Mouse (Mus musculus): ENCODE measurements around the gene Pmepa1.
A peak's percentile ranks its signal among the peaks of the same experiment; 100 is the strongest.

Gene Pmepa1

DNA sequence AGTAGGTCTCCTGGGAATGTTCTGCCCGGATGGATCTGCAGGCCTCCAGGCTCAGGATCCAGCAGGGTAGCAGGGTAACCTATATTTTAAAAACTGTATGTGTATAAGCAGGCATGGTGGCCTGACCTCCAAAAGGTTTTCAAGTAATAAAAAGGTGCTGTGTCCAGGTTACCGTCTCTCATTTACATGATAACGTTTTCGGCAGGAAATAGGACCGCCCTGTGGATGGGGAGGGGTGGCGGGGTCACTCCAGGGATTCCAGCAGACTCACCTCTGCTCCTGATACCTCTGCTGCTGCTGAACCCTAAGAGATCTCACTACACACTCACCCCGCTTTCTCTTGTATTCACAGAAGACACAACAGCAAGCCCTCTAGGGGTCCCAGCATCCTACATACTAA lies 50.4 kb downstream of the Pmepa1 start:
- no peak for DNase-seq (ENCODE audit: low spot score in 2 of 2)

- DNase-seq (ENCODE audit: low spot score in 2 of 2), result no peak
These were observed 51.5 kb downstream of the Pmepa1 start for GRCm38 (mm10) chr2:173224832-173225231.

DNA sequence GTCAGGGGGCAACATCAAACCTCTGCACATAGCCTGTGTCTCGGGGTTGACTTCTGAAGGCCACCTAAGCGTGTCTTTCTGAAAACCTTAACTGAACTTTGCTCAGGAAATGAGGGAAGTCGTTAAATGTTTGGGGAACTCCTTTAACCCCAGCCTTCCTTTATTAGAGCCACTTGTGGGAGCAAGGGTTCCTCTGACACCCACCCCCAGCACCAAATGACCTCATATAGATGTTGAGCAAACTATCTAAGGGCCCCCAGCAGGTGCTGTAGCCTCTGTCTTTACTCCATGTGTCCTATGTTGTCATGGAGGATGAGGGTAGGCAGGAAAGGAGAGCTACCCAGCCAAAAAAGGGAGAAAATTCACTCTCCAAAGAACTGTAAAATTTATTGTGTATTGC lies 52.2 kb downstream of the Pmepa1 start:
- no peak for DNase-seq (ENCODE audit: low spot score in 2 of 2)

DNA sequence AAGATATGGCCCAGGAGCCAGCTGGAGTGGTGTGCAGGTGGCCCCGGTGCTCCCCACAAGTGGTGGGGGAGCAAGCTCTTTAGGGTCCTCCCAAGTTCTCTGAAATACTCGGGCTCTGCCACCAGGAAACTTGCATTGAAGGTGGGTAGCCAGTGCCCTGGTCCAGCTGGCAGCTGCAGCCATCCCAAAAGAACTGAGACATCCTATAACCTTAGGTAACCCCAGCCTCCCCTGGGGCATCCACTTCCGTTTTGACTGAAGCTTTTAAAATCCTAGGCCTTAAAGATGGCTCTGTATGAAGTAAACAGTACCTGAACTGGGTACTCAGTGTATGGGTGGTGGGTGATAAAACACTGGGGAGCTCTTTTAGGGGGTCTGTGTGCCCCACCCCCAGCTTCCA lies 52.8 kb downstream of the Pmepa1 start:
- no peak for DNase-seq (ENCODE audit: low spot score in 2 of 2)

GRCm38 (mm10) chr2:173220754-173221153 lies 55.6 kb downstream of the Pmepa1 start:
- DNase-seq (ENCODE audit: low spot score in 2 of 2), result peak in 1 of 2 experiments; percentile 8

GRCm38 (mm10) chr2:173219256-173219954 lies 56.9 kb downstream of the Pmepa1 start:
- DNase-seq (ENCODE audit: low spot score in 2 of 2), result peak in 1 of 2 experiments; percentile 19

GRCm38 (mm10) chr2:173218416-173219141 lies 57.8 kb downstream of the Pmepa1 start, which contains the start of gene Zbp1:
TSS of gene Zbp1 (minus strand) at chr2:173218923.
- DNase-seq (ENCODE audit: low spot score in 2 of 2), result peak in 1 of 2 experiments; percentile 13

DNA sequence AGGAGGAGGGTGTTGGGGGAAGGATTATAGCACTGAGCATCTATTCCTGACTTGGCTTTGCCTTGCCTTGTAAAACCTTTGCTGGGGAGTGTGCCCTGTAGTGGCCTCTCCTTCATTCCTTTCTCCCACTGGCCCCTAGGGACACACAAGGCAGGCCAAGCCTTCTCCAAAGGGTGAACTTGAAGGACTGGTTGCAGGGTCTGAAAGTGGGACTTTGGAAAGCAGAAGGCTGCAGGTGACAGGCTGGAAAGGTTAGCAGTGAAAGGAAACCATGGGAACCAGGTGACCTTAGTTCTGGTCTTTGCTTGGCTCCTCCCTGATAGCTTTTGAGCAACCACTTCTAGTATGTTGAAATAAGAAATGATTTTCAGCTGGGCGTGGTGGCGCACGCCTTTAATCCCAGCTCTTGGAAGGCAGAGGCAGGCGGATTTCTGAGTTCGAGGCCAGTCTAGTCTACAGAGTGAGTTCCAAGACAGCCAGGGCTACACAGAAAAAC lies 58.5 kb downstream of the Pmepa1 start:
- peak in 1 of 2 experiments; percentile 4 for DNase-seq (ENCODE audit: low spot score in 2 of 2)

DNA sequence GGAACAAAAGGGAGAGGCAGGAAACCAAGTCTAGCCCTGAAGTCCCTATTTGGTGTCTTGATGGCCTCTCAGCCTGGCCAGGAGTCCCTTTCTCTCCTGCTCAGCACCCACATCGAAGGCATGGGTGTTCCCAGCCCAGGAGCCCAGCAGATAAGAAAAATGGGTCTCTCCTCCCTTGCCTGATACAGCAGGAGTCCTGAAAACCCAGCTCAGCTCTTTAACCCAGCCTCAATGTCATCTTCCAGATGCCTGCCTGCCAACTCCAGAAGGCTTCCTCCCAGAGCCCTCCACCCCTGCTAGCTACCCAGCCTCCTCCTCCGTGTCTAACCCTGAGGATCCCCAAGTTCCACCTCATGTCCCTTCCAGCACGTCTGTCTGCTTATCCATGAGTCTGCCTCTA lies 59.1 kb downstream of the Pmepa1 start:
- peak in 1 of 2 experiments; percentile 15 for DNase-seq (ENCODE audit: low spot score in 2 of 2)

- DNase-seq (ENCODE audit: low spot score in 2 of 2), result peak in 1 of 2 experiments; percentile 4
These were observed 59.5 kb downstream of the Pmepa1 start for GRCm38 (mm10) chr2:173216840-173217239.

DNA sequence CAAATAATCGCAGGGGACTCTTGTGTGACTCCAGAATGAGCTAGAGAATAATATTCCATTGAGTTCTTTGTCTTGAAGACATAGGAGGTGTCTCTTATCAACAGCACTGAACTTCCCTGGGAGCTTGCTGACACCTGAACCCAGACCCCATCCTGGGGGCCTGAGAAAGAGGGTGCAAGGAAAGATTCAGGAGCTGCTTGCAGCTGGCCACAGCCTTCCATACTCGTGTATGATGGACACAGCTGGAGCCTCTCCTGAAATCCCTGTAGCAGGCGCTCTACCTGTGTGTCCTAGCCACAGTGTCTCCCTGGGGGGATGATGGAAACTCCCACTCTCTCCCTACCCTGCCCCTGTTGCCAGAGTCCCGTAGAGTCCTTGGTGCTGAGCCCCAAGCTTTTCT lies 64.1 kb downstream of the Pmepa1 start:
- no peak for DNase-seq (ENCODE audit: low spot score in 2 of 2)

DNA sequence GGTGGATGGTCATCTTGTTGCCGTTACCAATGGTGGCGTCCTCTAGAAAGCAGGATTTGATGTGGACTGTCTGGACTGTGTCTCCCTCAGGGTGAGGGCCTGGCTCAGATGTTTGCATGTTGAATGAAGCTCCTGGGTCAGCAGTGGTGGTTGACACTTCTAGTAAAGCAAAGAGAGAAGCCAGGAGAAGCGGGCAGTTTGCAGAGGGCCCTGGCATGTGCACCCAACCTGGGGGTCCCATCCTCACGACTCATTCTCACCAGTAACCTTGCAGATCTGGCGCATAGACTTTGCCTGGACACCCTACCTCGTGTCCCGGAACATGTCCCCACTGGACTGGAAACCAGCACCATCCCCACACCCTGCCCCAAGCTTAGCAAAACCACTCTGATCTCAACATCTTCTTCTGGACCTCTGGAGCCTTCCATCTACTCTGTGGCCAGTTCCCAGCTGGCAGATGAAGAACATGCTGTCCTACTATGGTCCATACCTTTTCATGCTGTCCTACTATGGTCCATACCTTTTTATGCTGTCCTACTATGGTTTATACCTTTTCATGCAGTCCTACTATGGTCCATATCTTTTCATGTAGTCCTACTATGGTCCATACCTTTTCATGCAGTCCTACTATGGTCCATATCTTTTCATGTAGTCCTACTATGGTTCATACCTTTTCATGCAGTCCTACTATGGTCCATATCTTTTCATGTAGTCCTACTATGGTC lies 67.1 kb downstream of the Pmepa1 start:
- DNase-seq (ENCODE audit: low spot score in 2 of 2), result no peak

GRCm38 (mm10) chr2:173207051-173207450 lies 69.3 kb downstream of the Pmepa1 start:
- DNase-seq (ENCODE audit: low spot score in 2 of 2), result no peak

GRCm38 (mm10) chr2:173205563-173206099 lies 70.7 kb downstream of the Pmepa1 start:
- DNase-seq (ENCODE audit: low spot score in 2 of 2), result peak in 1 of 2 experiments; percentile 15

- DNase-seq (ENCODE audit: low spot score in 2 of 2), result peak in 1 of 2 experiments; percentile 6
These were observed 71.7 kb downstream of the Pmepa1 start for GRCm38 (mm10) chr2:173204671-173205070.

- no peak for DNase-seq (ENCODE audit: low spot score in 2 of 2)
These were observed 72.6 kb downstream of the Pmepa1 start for GRCm38 (mm10) chr2:173203726-173204125.

DNA sequence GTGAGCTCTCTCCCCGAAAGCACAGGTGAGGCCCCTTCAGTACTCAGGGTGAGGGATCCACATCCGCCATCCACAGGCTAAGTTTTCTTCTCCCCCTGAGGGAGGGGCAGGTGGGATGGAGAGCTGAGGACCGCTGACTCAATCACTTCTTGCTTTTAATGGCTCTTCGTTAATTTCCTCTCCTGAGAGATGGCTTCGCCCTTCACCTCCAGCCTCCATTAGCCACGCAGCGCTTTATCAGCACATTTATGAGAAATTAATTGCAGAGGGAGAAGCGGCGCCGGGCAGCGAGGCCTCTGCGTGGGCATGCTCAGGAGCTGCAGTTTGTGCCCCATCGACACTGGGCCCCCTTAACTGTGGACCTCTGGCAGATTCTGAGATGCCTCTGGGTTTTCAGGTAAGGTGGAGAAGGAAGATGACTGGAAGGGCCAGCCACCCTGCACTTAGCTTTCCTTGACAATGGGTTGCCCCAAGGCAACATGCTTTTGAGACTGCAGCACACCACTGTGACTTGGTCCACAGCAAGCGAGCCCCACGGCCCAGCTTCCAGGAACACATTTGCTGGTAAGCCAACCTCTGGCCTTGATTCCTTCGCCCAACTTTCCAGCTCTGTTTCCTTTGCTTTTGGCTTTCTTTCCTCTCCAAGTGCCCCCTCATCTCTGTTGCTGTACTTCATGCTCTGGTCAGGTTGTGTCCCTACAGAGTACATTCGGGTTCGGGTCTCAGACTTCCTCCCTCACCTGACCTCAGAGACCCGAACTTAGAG lies 73.2 kb downstream of the Pmepa1 start:
- peak in 1 of 2 experiments; percentile 11 for DNase-seq (ENCODE audit: low spot score in 2 of 2)

GRCm38 (mm10) chr2:173194796-173195195 lies 81.5 kb downstream of the Pmepa1 start:
- DNase-seq (ENCODE audit: low spot score in 2 of 2), result no peak

DNA sequence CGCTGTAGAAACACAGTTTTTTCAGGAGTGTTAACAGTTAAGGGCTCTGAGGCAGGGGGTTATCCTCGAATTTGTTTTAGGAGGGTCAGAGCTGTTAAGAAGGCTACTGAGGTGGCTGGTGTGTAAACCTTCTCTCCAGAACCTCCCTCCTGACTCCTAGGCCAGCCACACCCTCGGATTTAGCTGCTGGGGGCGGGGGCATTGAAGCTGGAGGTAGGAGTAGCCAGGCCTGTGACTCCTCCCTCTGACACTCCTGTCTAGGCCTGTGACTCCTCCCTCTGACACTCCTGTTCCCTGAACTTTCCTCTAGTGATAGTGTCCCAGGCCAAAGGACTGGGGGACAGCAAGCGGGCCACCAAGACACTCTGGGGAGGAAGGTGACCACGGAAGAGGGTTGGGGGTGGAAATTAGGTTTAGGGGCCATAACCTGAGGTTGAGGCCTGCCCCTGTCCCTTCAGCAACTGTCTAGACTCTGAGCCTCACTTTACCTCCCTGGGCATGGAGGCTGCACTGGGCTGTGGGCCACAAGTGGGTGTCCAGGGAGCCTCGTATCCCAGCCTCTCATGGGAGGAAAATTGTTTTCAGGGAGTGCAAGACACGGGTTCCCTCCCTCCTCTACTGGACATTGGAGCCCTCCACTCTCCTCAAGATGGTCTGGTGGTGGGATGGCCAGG lies 89.0 kb downstream of the Pmepa1 start:
- no peak for DNase-seq (ENCODE audit: low spot score in 2 of 2)
